Mouse (Mus musculus): Measurements from ENCODE around the gene Agl. TPM values are rescaled to one million over a fixed set of nuclear protein-coding genes. Genes with fewer than 3 reads are reported as not detected.

The Agl gene
- total RNA-seq, 2 experiments from 2014 or later: 38.6 to 42.9 TPM

DNA sequence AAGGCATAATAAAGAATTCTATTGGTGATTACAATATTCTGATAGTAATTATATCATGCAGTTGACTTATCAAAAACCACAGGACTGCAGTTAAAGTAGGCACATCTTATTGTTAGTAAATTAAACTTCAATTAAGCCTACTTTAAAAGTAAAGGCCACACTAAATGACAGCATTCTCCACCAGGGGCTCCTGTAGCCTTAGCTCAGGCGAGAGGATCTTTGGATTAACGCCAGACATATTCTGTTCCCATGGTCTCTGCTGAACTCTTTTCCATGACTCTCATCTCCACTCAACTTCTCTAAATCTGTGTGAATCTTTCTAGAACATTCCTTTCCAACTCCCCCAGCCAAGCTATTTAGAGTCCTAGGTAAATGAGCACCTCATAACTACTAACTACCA lies 109.2 kb downstream of the Agl start:
- no peak for DNase-seq (ENCODE audit: low spot score in 2 of 2)

DNA sequence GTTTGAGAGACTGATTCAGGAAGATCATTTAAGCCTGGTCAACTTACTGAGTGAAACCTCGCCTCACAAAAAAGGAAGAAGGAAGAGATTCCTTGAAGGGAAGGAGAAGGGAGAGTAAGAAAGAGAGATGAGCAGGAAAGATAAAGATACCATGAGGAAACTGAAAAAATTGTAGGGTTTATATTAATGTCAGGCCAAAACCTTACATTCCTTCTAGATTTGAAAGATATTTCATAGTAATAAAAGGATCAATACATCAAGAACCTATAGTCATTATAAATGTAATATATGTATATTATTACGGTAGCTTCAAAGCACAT lies 112.3 kb downstream of the Agl start:
- no peak for DNase-seq (ENCODE audit: low spot score in 2 of 2)

DNA sequence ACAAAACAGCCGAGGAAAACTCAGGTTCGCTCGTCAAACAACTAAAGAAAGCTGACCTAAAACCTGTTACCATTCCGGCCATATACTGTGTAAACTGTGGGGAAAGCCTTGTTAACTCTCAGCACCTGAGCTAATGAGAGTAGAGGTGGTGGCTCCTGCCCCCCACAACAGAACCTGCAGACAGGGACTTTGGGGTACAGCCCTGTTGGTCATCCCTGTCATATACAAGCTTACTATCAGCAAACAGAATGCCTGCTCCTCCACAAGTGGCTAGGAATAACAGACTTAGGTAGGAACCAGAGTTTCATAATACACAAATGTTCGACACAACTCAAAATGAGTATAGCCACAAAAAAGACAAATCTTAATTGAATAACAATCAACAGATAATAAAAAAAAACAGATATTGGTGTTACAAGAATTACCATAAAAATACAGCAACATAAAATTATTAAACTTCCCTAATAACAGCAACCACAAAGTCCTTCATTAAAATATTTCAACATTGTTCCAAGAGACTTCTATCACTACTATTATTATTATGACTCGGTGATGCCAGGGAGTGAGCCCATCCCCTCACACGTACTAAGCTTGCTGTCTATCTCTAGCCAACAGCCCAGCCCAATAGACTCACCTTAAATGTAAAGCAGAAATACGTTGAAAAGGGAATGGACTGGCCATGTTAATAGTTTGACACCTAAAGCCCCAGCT lies 112.9 kb downstream of the Agl start:
- no peak for DNase-seq (ENCODE audit: low spot score in 2 of 2)

DNA sequence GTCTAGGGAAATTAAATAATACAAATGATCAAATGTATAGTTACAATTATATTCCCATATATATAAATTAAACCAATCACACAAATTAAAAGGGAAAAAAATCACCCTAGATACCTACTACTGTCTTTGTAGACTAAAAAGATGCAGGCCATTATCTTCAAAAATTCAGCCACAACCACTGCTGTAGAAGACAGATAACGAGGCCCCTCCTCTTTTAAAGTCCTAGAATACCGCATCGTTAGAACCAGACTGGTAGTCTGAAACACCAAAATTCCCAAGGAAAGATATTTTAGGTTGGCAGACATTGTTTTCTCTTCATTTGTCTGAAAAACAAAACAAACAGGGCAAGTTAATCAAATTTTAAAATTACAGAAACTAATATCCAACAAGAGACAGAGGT lies 113.7 kb downstream of the Agl start:
- no peak for DNase-seq (ENCODE audit: low spot score in 2 of 2)

Other genes starting within 250 kb of the Agl start
- gene Lrrc39, start 245.2 kb downstream of the Agl start, total RNA-seq (2021): 1 to 10 TPM; 2.7 to 3.6 TPM
- gene Sass6, start 213.2 kb downstream of the Agl start, total RNA-seq (2021): 10 to 100 TPM in 1 of 2 experiments, 1 to 10 TPM in 1; 9.4 to 10.0 TPM
- 10 to 100 TPM; 19.5 to 23.2 TPM for gene Trmt13, start 193.6 kb downstream of the Agl start, total RNA-seq (2021)
- 10 to 100 TPM; 54.5 to 58.8 TPM for gene Mfsd14a, start 145.5 kb downstream of the Agl start, total RNA-seq (2021)
- gene Gm43191, start 126.9 kb downstream of the Agl start, total RNA-seq (2021): 1 to 10 TPM in 1 of 2 experiments, not detected in 1; 1.3 TPM
- 10 to 100 TPM; 30.9 to 32.5 TPM for gene Slc35a3, start 95.3 kb downstream of the Agl start, total RNA-seq (2021)
- gene Frrs1, start 51.3 kb upstream of the Agl start, total RNA-seq (2021): 10 to 100 TPM; 17.0 to 20.4 TPM
- not detected for gene 4930455H04Rik, start 160.1 kb upstream of the Agl start, total RNA-seq (2021)
- 10 to 100 TPM; 33.4 to 42.1 TPM for gene Palmd, start 160.8 kb upstream of the Agl start, total RNA-seq (2021)

Measured in adrenal gland, postnatal 4 days (tissue).